In the genomic region with DNA sequence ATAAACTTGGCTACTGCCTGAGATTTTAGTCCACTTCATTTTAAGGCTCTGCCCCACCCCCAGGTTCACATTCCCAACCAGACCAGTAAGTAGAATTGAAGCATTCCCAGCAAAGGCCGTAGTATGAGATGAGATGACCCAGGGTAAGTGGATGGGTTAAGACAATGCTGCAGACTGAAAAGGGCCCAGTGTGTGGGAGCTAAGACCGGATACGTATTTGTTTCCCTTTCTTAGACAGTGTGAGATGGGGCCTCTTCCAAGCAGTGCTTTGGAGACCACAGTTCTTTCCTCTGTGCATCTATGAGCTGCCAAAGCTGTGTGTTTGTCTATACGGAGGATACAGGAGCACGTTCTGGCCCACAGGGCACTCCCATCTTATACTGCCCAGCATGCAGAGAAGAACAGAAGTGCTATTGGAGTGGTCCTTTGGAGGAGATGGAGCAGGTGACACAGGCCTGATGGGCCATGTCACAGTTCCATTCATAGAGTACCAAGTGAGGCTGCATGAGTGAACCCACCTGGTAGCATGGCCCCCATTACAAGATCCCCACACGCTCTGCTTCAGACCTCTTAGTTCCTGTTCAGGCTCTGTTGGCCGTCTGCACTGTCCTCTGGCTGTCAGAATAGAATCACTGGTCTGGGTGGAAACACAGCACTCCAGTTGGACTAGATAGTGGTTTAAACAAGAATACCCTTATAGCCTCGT, we compare ENCODE assay signal across 18 mouse cellular contexts.
A peak's percentile ranks its signal among the peaks of the same experiment; 100 is the strongest.
DNase-seq lines count a peak whose midpoint lies in the region; ATAC-seq lines count a peak whose summit lies in the region.
"Had no signal": no experiment of that assay in that cellular context is flagged by ENCODE, and none has a peak within 500 bp of the region (broad histone marks: within the 10 kb centered on the region; RNA-seq: fewer than 3 reads in every experiment).

No protein-coding gene starts in this region.

- no peaks in the 10 kb centered on the region for H3K9me3 ChIP-seq in kidney, embryonic 14.5 days (ENCODE audit: control insufficient read depth, low read length)
- H3K9me3 ChIP-seq in lung, embryonic 15.5 days, result no peaks in the 10 kb centered on the region
- H3K9me3 ChIP-seq in stomach, embryonic 14.5 days (ENCODE audit: control insufficient read depth, low read depth, low read length), result no peaks in the 10 kb centered on the region
- H3K9me3 ChIP-seq: embryonic facial prominence, embryonic 15.5 days; hindbrain, embryonic 13.5 days; midbrain, embryonic 13.5 days; neural tube, embryonic 13.5 days had no signal

- no peak overlapping the region for H3K4me3 ChIP-seq in kidney, embryonic 14.5 days (ENCODE audit: low read length)
- H3K4me3 ChIP-seq in lung, embryonic 15.5 days, result no peak overlapping the region
- H3K4me3 ChIP-seq in stomach, embryonic 14.5 days (ENCODE audit: low read depth, low read length), result no peak overlapping the region
- H3K4me3 ChIP-seq: embryonic facial prominence, embryonic 15.5 days; hindbrain, embryonic 13.5 days; midbrain, embryonic 13.5 days; neural tube, embryonic 13.5 days had no signal

- no peaks in the 10 kb centered on the region for H3K27me3 ChIP-seq in kidney, embryonic 14.5 days (ENCODE audit: control insufficient read depth, insufficient read depth, low read length)
- H3K27me3 ChIP-seq in lung, embryonic 15.5 days, result no peaks in the 10 kb centered on the region
- no peaks in the 10 kb centered on the region for H3K27me3 ChIP-seq in stomach, embryonic 14.5 days (ENCODE audit: control insufficient read depth, insufficient read depth, low read length)
- H3K27me3 ChIP-seq: embryonic facial prominence, embryonic 15.5 days; hindbrain, embryonic 13.5 days; midbrain, embryonic 13.5 days; neural tube, embryonic 13.5 days had no signal

- no peak overlapping the region for H3K4me2 ChIP-seq in kidney, embryonic 14.5 days (replicated peaks; ENCODE audit: low read depth, low read length)
- H3K4me2 ChIP-seq in lung, embryonic 15.5 days, result no peak overlapping the region
- no peak overlapping the region for H3K4me2 ChIP-seq in stomach, embryonic 14.5 days (replicated peaks; ENCODE audit: low read depth, low read length)
- H3K4me2 ChIP-seq: embryonic facial prominence, embryonic 15.5 days; hindbrain, embryonic 13.5 days; midbrain, embryonic 13.5 days; neural tube, embryonic 13.5 days had no signal

- no peak for ATAC-seq in kidney, embryonic 14.5 days (ENCODE audit: low FRiP score, low TSS enrichment)
- ATAC-seq in lung, embryonic 15.5 days (ENCODE audit: borderline replicate concordance, extremely low read depth, low FRiP score, low TSS enrichment), result 0 out of 2 replicates have a peak, but pooled peaks have one; percentile 23
- ATAC-seq in stomach, embryonic 14.5 days (ENCODE audit: insufficient number of reproducible peaks, insufficient read depth, low FRiP score, low read depth), result peak; percentile 66
- ATAC-seq: forebrain, embryonic 16.5 days; midbrain, embryonic 13.5 days had no signal

- 51% methylated on average over 8 of the region's 8 CpGs for WGBS in kidney, embryonic 14.5 days
- 57% methylated on average over 8 of the region's 8 CpGs for WGBS in lung, embryonic 15.5 days
- WGBS in stomach, embryonic 14.5 days, result 49% methylated on average over 8 of the region's 8 CpGs

- H3K27ac ChIP-seq in kidney, embryonic 14.5 days (ENCODE audit: low read depth, low read length), result peak overlapping the region; percentile 67; the same call in 1 of the 2 replicates
- H3K27ac ChIP-seq in lung, embryonic 15.5 days, result peak overlapping the region; percentile 73
- H3K27ac ChIP-seq in stomach, embryonic 14.5 days (ENCODE audit: low read length), result peak overlapping the region; percentile 75
- H3K27ac ChIP-seq: embryonic facial prominence, embryonic 15.5 days; hindbrain, embryonic 13.5 days; midbrain, embryonic 13.5 days; neural tube, embryonic 13.5 days had no signal

- peaks cover 33% of the 10 kb centered on the region for H3K4me1 ChIP-seq in kidney, embryonic 14.5 days (ENCODE audit: control insufficient read depth, insufficient read depth, low read length)
- H3K4me1 ChIP-seq in lung, embryonic 15.5 days, result peaks cover 64% of the 10 kb centered on the region
- H3K4me1 ChIP-seq in stomach, embryonic 14.5 days (ENCODE audit: control insufficient read depth, insufficient read depth, low read length), result peaks cover 51% of the 10 kb centered on the region

- peak; percentile 80 for DNase-seq in heart, adult 11 months
- no peak for DNase-seq in heart, adult 9 months (ENCODE audit: low spot score in 2 of 2)
- no peak for DNase-seq in kidney, postnatal 36 days
- DNase-seq in lung, postnatal 14 days, result no peak
- DNase-seq in cerebellum, adult 18-20 months, result no peak
- DNase-seq: cerebellum, postnatal 36 days; kidney, adult 11 months; layer of hippocampus, postnatal 36 days; lung, adult 18-20 months; right cerebral cortex, adult 18-20 months had no signal

- H3K36me3 ChIP-seq in kidney, embryonic 14.5 days (ENCODE audit: control insufficient read depth, insufficient read depth, low read length), result no peaks in the 10 kb centered on the region
- H3K36me3 ChIP-seq in lung, embryonic 15.5 days, result no peaks in the 10 kb centered on the region
- no peaks in the 10 kb centered on the region for H3K36me3 ChIP-seq in stomach, embryonic 14.5 days (ENCODE audit: control insufficient read depth, insufficient read depth, low read length)
- H3K36me3 ChIP-seq: embryonic facial prominence, embryonic 15.5 days; hindbrain, embryonic 13.5 days; midbrain, embryonic 13.5 days; neural tube, embryonic 13.5 days had no signal

- H3K9ac ChIP-seq in kidney, embryonic 14.5 days (ENCODE audit: low read depth, low read length), result no peak overlapping the region
- H3K9ac ChIP-seq in lung, embryonic 15.5 days, result no peak overlapping the region
- H3K9ac ChIP-seq in stomach, embryonic 14.5 days (replicated peaks; ENCODE audit: low read depth, low read length), result no peak overlapping the region
- H3K9ac ChIP-seq: embryonic facial prominence, embryonic 15.5 days; hindbrain, embryonic 13.5 days; midbrain, embryonic 13.5 days; neural tube, embryonic 13.5 days had no signal
